In genomic region chr6:32018105-32018446, GRCm38 (mm10) we compare ENCODE assay signal across 10 mouse cellular contexts. TPM values are rescaled to one million over a fixed set of nuclear protein-coding genes. Genes with fewer than 3 reads are reported as not detected.
DNase-seq lines count a peak whose midpoint lies in the region; ATAC-seq and TF ChIP-seq lines count a peak whose summit lies in the region.
"Had no signal": no experiment of that assay in that cellular context is flagged by ENCODE, and none has a peak within 500 bp of the region (broad histone marks: within the 10 kb centered on the region; RNA-seq: fewer than 3 reads in every experiment).

No protein-coding gene starts in this region.

- no peaks in the 10 kb centered on the region for H3K36me3 ChIP-seq in hindbrain, postnatal 0 days (ENCODE audit: insufficient read depth, low read length)
- no peaks in the 10 kb centered on the region for H3K36me3 ChIP-seq in hindbrain, embryonic 12.5 days
- H3K36me3 ChIP-seq in kidney, postnatal 0 days (ENCODE audit: insufficient read depth, low read length) = no peaks in the 10 kb centered on the region

- no peak for DNase-seq in hindbrain, postnatal 0 days (ENCODE audit: low spot score)
- peak; percentile 83 for DNase-seq in adrenal gland, postnatal 10 days
- DNase-seq in cerebellum, postnatal 4 days (ENCODE audit: low spot score in 2 of 2) = peak; percentile 49 to 88
- DNase-seq in kidney, postnatal 0 days (ENCODE audit: low spot score) = peak; percentile 44
- peak; percentile 54 to 65 for DNase-seq in urinary bladder, postnatal 4 days (ENCODE audit: low spot score in 2 of 2)
- no peak for DNase-seq in left cerebral cortex, postnatal 36 days (ENCODE audit: low spot score in 2 of 2)

- 30% methylated on average over 5 of the region's 5 CpGs for WGBS in hindbrain, postnatal 0 days
- WGBS in hindbrain, embryonic 12.5 days = 86% methylated on average over 5 of the region's 5 CpGs
- WGBS in kidney, postnatal 0 days = 28% methylated on average over 5 of the region's 5 CpGs

- H3K4me3 ChIP-seq in hindbrain, postnatal 0 days (ENCODE audit: low read length) = no peak overlapping the region
- H3K4me3 ChIP-seq in hindbrain, embryonic 12.5 days = no peak overlapping the region
- H3K4me3 ChIP-seq in kidney, postnatal 0 days (replicated peaks; ENCODE audit: low read depth, low read length) = no peak overlapping the region

- no peak overlapping the region for H3K9ac ChIP-seq in hindbrain, postnatal 0 days (replicated peaks; ENCODE audit: low read length)
- H3K9ac ChIP-seq in hindbrain, embryonic 12.5 days = no peak overlapping the region
- H3K9ac ChIP-seq in kidney, postnatal 0 days (ENCODE audit: low read depth, low read length) = no peak overlapping the region

- no peak for TF ChIP-seq CTCF in hindbrain, postnatal 0 days (IDR thresholded peaks at IDR 0.05; ENCODE audit: low read depth)
- no peak for TF ChIP-seq CTCF in kidney, postnatal 0 days (IDR thresholded peaks at IDR 0.05; ENCODE audit: low read depth)

- no peaks in the 10 kb centered on the region for H3K9me3 ChIP-seq in hindbrain, postnatal 0 days (ENCODE audit: low read length)
- no peaks in the 10 kb centered on the region for H3K9me3 ChIP-seq in hindbrain, embryonic 12.5 days (replicated peaks)
- no peaks in the 10 kb centered on the region for H3K9me3 ChIP-seq in kidney, postnatal 0 days (replicated peaks; ENCODE audit: low read length)

- H3K4me2 ChIP-seq in hindbrain, postnatal 0 days (ENCODE audit: low read depth, low read length) = 0 out of 2 replicates have a peak overlapping the region, but pooled peaks have one; percentile 16
- H3K4me2 ChIP-seq in hindbrain, embryonic 12.5 days (replicated peaks) = no peak overlapping the region
- H3K4me2 ChIP-seq in kidney, postnatal 0 days (ENCODE audit: low read length) = no peak overlapping the region

- no peaks in the 10 kb centered on the region for H3K27me3 ChIP-seq in hindbrain, postnatal 0 days (ENCODE audit: insufficient read depth, low read length)
- H3K27me3 ChIP-seq in hindbrain, embryonic 12.5 days = no peaks in the 10 kb centered on the region
- H3K27me3 ChIP-seq in kidney, postnatal 0 days (ENCODE audit: insufficient read depth, low read length) = no peaks in the 10 kb centered on the region

- peaks cover 14% of the 10 kb centered on the region; the same call in 1 of the 2 replicates for H3K4me1 ChIP-seq in hindbrain, postnatal 0 days (ENCODE audit: insufficient read depth, low read length)
- no peaks in the 10 kb centered on the region for H3K4me1 ChIP-seq in hindbrain, embryonic 12.5 days
- H3K4me1 ChIP-seq in kidney, postnatal 0 days (replicated peaks; ENCODE audit: insufficient read depth, low read length) = no peaks in the 10 kb centered on the region

- H3K27ac ChIP-seq in hindbrain, postnatal 0 days = no peak overlapping the region
- H3K27ac ChIP-seq in hindbrain, embryonic 12.5 days = no peak overlapping the region
- no peak overlapping the region for H3K27ac ChIP-seq in kidney, postnatal 0 days

- no peak for ATAC-seq in hindbrain, postnatal 0 days
- no peak for ATAC-seq in hindbrain, embryonic 12.5 days (ENCODE audit: low FRiP score)
- no peak for ATAC-seq in kidney, postnatal 0 days (replicated peaks; ENCODE audit: low FRiP score, low read depth)
- no peak for ATAC-seq in megakaryocyte progenitor cell, adult 5-6 weeks (replicated peaks; ENCODE audit: poor library complexity)

- intact Hi-C loops in left cerebral cortex, postnatal 36 days (cut with DNase I) = no loop called here

RNA-seq across cellular contexts. Expression of gene 1700012A03Rik, which starts 32.0 kb away (rescaled TPM):
- total RNA-seq in hindbrain, postnatal 0 days (2014; rRNA removed) = not detected in 2 replicates
- polyA plus RNA-seq in hindbrain, postnatal 0 days (2015; fragmentation: Nextera tagmentation; extraction: Ambion mirVana) = not detected in 2 replicates
- polyA plus RNA-seq in hindbrain, embryonic 12.5 days (2016; fragmentation: Nextera tagmentation; extraction: Ambion mirVana) = not detected in 2 replicates
- not detected for total RNA-seq in adrenal gland, postnatal 10 days (2021)
- polyA plus RNA-seq in kidney, postnatal 0 days (2015; fragmentation: Nextera tagmentation; extraction: Ambion mirVana) = not detected in 2 replicates
- total RNA-seq in megakaryocyte progenitor cell, adult 5-6 weeks (2015) = not detected in 2 replicates
- not detected in 2 replicates for total RNA-seq in megakaryocyte progenitor cell, adult 5-6 weeks (2017)
- not detected for total RNA-seq in left cerebral cortex, postnatal 36 days (2021)
- total RNA-seq: layer of hippocampus, postnatal 14 days; neutrophil, adult 5-6 weeks had no signal

Comparison
In these comparisons a context has a peak if more than half of its experiments do, and no peak if none do; other contexts are left out.
1. DNase-seq: peak in adrenal gland, postnatal 10 days (single experiment), cerebellum, postnatal 4 days (2 of 2), kidney, postnatal 0 days (single experiment) and urinary bladder, postnatal 4 days (2 of 2); none in hindbrain, postnatal 0 days (single experiment) and left cerebral cortex, postnatal 36 days (0 of 2).